Mouse (Mus musculus) cerebellum, postnatal 4 days (tissue): ENCODE data around the gene Capn11.
"Not testable (repeated sequence)": the region's sequence is repeated elsewhere in the genome, so short reads cannot be mapped to it uniquely, and the experiment has no call there.

Experiments used
- DNase-seq, 2 experiments: peaks; one replicate each; pipeline ENCODE4 v3.0.0; 2022; ENCODE audit warnings: low spot score in 2 of 2, mixed read lengths in 1 of 2

The Capn11 gene

GRCm38 (mm10) chr17:45628885-45629855, 30.0 kb downstream of the Capn11 start:
- DNase-seq = peak in 1 of 2 experiments; percentile 50

DNA sequence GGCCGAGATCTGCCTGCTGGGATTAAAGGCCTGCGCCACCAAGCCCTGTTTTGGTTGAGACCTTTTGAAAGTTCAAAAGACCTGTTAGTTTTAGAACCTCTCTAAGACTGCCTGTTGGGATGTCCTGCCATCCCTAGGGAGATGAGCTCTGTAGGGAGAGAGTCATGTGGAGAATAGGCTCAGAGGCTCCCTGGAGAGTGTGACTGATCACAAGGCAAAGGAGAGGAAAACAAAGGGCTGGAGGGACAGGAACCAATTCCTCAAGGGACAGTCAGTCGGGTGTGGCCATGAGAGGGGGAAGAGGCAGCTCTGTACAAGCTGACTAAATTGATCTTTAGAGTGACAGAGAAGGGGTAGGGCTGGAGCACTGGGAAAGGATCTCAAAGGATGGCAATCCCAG, 31.0 kb downstream of the Capn11 start:
- no peak for DNase-seq

- peak in 1 of 2 experiments; percentile 75 for DNase-seq
Measured at GRCm38 (mm10) chr17:45626577-45627134, 32.5 kb downstream of the Capn11 start.

GRCm38 (mm10) chr17:45623425-45623824, 35.7 kb downstream of the Capn11 start:
- not testable (repeated sequence) for DNase-seq

DNA sequence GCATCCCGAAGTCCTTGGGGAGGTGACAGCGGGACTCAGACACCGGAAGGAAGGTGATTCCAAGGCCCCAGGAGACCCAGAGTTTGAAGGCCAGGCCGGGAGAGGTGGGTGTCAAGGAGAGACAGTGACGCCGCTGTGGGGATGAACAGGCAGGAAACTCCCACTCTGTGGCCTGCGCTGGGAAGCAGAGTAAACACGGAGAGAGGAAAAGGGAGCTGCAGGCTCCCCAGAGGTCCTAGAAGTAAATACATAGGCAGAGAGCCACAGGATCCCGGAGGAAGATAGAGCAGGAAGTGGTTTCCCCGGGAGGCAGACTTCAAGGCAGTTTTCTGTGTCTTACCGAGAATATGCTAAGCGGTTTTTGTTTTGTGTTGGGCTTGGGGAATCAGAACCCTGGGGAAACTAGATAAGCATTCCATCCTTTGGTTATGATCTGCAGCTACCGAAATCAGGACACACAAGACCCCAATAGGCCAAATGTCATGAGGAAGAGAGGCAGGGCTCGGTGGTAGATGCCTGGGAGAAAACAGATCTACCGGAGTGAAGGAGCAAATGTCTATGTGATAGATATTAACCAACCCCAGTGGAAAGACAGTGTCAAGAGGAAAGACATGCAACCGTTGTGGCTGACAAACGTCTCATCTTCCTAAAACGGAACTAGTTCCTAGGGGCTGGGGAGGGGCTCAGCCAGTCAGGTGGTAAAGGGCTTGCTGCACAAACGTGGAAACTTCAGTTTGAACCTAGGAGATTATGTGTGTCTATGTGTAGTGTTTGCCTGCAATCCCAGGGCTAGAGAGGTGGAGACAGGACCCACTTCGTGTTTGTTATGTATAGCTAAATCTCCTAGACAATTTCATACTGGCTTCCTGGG, 39.5 kb downstream of the Capn11 start:
- no peak for DNase-seq

DNA sequence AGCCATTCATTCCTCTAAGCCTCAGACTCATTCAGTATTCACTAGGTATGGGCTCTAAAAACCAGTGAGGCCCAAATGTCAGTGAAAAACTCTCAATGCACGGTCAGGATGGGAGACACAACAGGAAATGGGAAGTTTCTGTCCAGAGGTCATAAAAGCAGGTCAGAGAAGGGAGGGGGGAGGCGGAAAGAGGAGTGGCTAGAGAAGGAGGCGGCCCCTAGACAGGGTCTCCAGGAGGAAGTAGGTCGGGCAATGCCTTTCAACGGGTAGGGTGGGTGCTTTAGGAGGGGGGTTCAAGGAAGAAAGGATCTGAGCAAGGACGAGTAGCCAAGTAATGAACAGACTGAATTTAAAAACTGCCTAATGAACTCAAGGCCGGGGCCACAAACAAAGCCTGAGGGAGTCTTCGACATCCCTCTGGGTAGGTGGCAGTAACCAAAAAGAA, 40.2 kb downstream of the Capn11 start:
- DNase-seq = no peak

DNA sequence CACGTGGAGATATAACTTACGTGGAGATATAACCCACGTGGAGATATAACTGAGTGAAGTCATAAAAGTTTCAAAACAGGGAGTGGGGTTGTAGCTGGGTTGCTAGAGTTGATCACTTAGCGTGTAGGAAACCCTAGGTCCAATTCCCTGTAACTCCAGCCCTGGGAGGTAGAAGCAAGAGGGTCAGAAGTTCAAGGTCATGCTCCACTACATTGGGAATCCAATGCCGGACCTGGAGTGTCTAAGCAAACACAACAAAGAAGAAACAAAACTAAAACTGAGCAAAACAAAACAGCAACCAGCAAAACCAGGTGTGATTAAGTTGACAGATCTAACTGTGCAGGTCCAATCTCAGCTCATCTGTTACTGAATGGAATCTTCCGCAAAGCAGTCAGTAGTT, 41.5 kb downstream of the Capn11 start:
- DNase-seq = no peak

DNA sequence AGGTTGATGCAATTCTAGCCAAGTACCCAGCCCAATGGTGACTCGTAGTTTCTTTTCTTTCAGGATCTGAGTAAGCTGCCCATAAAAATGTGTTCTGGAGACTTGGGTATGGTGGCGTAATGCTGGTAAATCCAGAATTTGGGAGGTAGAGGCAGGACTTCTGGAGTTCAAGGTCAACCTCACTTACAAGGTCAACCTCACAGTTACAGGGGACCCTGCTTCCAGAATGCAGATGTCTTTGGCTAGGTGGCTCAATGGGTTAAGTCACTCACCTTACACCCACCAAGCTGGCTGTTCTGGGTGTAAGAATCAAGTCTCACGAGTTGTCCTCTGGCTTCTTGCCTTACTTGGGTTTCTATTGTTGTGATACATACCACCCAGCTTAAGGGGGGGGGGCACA, 42.4 kb downstream of the Capn11 start:
- DNase-seq = no peak

DNA sequence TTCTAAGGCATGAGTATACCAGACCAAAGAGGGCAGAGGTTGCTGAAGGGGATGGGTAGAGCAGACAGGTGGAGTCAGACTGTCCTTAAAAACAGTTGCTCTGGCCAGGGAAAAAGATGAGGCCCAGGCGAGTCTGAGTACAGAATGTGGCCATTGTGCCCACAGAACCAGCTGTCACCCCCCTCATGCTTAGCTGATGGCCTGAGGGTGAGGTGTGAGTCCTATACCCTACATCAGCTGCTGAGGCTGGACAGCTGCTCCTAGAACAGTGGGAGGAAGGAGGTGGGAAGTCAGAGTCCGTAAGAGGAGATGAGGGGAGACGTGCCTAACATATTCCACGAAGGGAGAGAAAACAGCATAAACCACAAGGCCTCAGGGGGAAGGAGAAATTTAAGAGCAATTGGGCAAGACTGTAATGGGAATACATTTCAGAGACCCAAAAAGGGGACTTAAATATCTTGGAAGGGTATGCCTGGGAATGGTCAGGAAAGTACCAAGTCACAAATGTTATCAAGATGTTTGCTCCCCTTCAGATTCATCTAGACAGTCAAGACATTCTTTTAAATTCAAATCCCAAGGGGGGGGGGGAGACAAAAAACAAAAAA, 43.0 kb downstream of the Capn11 start:
- DNase-seq = no peak

- no peak for DNase-seq
Measured at GRCm38 (mm10) chr17:45612921-45613320, 46.2 kb downstream of the Capn11 start.

GRCm38 (mm10) chr17:45612008-45612407, 47.1 kb downstream of the Capn11 start:
- DNase-seq = no peak

DNA sequence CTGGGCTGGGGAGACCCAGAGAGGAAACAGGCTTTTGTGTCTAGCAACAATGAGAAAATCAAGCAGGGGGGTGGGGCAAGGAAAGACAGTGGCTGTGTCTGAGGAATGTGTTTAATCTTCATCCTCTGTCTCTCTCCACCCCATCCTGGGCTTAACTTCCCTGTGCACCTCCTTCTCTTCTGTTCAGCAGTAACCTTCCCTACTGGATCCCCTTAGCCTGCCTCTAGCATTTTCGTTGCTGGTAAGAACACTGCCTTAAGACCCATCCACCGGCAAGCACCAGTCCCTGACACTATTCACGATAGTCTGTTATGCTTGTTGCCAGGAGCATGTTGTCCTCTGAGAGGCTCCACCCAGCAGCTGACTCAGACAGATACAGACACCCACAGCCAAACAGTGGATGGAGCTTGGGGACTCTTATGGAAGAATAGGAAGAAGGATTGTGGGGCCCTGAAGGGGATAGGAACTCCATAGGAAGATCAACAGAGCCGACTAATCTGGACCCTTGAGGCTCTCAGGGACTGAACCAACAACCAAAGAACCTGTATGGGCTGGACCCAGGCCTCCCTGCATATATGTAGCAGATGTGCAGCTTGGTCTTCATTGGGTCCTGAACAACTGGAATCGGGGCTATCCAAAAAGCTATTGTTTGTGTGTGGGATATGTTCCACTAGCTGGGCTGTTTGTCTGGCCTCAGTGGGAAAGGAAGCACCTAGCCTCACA, 48.8 kb downstream of the Capn11 start:
- DNase-seq = no peak

- no peak for DNase-seq
Measured at GRCm38 (mm10) chr17:45608396-45608795, 50.7 kb downstream of the Capn11 start.

DNA sequence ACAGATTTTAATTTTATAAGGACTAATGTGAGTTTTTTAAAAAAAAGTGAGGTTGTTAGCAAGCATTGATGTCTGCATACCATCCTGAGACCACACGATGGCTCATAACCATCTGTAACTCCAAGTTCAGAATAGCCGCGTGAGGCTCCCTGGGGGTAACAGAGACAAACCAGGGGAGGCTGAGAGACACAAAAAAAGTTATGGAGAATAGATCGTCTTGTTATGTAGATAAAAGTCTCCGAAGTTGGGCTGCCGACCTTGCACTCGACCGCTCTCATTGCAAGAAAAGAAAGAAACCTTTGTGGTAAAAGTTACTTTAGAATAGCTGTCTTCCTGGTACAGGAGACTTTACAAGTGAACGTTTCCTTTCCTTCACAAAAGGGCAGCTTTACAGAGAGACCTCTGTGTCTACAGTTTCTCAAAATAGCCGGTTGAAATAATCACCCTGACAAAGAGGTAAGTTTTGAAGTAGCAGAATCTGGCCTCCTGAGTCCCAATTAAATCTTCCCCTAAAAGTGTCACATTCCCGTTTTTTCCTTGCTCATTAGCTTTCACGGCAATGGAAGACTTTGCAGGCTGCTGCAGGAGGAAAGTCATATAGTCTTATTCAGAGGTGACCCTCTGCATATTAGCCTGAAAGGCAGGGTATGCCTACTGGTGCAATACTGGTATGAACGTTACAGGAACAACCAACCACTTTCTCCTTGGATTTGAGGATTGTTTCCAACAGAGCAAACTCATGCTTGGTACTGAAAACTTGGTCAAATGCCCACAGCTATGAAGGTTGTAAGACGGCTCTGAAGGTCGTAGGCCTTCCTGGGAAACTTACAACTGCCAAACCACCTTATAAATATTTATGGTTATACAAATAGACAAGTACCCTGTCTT, 51.9 kb downstream of the Capn11 start:
- DNase-seq = no peak

GRCm38 (mm10) chr17:45602984-45603383, 56.1 kb downstream of the Capn11 start:
- no peak for DNase-seq

DNA sequence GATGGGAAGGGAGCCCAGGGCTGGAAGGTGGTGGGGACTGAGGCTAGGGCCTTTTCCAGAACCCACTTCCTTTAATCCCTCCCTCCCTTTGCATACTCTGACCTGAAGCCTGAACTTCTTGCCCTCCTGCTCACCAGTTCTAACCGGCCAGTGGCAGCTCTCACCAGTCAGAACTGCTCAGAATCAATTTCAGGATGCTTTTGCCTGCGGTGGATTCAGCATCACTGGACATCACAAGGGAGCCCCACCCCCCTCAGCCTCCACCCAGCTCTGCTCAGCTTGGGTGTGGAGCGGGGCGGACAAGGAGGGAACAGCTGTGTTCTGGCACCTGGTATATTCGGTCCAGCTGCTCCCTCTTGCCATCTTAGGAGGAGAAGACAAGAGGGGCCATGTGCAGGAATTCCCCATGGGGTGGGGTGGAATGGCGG, 57.2 kb downstream of the Capn11 start, which contains the start of gene Mymx:
Gene Mymx (minus strand): TSS at position 226 of the 428 bp plus-strand sequence.
- DNase-seq = no peak

DNA sequence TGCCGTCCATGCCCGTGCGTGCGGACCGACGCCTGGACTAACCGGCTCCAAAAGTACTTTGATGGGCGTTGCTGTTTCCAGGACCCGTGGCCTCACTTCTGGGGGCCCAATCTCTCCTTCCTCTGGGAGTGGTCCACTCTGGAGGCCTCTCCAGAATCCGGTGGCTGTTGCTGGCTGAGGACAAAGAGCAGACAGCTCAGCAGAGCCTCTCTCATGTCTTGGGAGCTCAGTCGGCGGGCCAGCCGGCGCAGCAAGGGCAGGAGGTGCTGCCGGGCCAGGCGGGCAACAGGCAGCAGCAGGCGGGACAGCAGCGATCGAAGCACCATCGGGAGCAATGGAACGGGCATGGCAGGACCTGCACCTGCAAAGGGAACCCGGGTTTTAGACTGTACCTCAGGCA, 57.8 kb downstream of the Capn11 start:
- DNase-seq = no peak

GRCm38 (mm10) chr17:45600267-45600666, 58.9 kb downstream of the Capn11 start:
- DNase-seq = no peak

- peak in 1 of 2 experiments; percentile 59 for DNase-seq
Measured at GRCm38 (mm10) chr17:45599446-45600242, 59.5 kb downstream of the Capn11 start, which contains the start of gene Slc29a1. Slc29a1 (minus strand) TSS chr17:45599606.
